Mouse (Mus musculus) heart, postnatal 36 days (tissue): ENCODE results near the gene Cdh12. TPM values are rescaled to one million over a fixed set of nuclear protein-coding genes. Genes with fewer than 3 reads are reported as not detected.

Source experiments
- microRNA-seq, 2 experiments: library from miRNA; unstranded; fragments of <30 nt; microRNA quantifications; one replicate each; pipeline ENCODE4 v1.2.0; 2021; ENCODE audit warnings: borderline number of aligned reads in 2 of 2
- total RNA-seq, 2 experiments: library from RNA; stranded (reverse); gene quantifications; 2 replicates each; pipeline ENCODE4 v1.2.3; 2021

The Cdh12 gene
- total RNA-seq, 2 experiments from 2014 or later = 0.05 TPM; not detected in 1

Small RNA genes lying within 50 kb of the gene (microRNA-seq; reads per million reads assigned to microRNA genes)
- gene Gm27397 = 0 reads per million in 2 experiments

Other genes with a start within 250 kb of the Cdh12 start
- gene Acot10, start 217.5 kb downstream of the Cdh12 start, total RNA-seq = not detected